Mouse (Mus musculus) kidney, adult 2 months (tissue): ENCODE results near the gene Relb. TPM values are rescaled to one million over a fixed set of nuclear protein-coding genes. Genes with fewer than 3 reads are reported as not detected.

Experiments used
- DNase-seq: peaks from one replicate; pipeline ENCODE4 v3.0.0; 2021
- H3K27ac ChIP-seq: fragments of 200-500 bp; 2 replicates; pipeline ENCODE4 v1.5.1; 2012; ENCODE audit warnings: low read depth, low read length, control low read depth, inconsistent platforms; ENCODE audit not compliant: insufficient read depth
- H3K27me3 ChIP-seq: fragments of 200-500 bp; replicated peaks from 2 replicates; pipeline ENCODE4 v1.6.1; 2012; ENCODE audit warnings: mild to moderate bottlenecking, moderate library complexity, low read length, inconsistent platforms; ENCODE audit not compliant: control insufficient read depth, insufficient read depth
- H3K36me3 ChIP-seq: fragments of 200-500 bp; 2 replicates; pipeline ENCODE4 v1.6.1; 2012; ENCODE audit warnings: mild to moderate bottlenecking, moderate library complexity, low read length, inconsistent platforms; ENCODE audit not compliant: control insufficient read depth, insufficient read depth
- H3K4me1 ChIP-seq: fragments of 200-500 bp; 2 replicates; pipeline ENCODE4 v1.6.1; 2011; ENCODE audit warnings: low read length; ENCODE audit not compliant: control insufficient read depth, insufficient read depth
- H3K4me3 ChIP-seq: fragments of 200-500 bp; 2 replicates; pipeline ENCODE4 v1.5.1; 2011; ENCODE audit warnings: mild to moderate bottlenecking, low read depth, low read length, control low read depth; ENCODE audit not compliant: insufficient read depth
- CTCF ChIP-seq: fragments of 200-500 bp; conservative IDR thresholded peaks from 2 replicates; pipeline ENCODE4 v1.5.1; 2011; ENCODE audit warnings: low read depth, mild to moderate bottlenecking, control low read depth, low read length, moderate library complexity, mixed read lengths; ENCODE audit not compliant: insufficient read depth, insufficient read length
- POLR2A ChIP-seq: fragments of 200-500 bp; IDR thresholded peaks from one replicate; pipeline ENCODE4 v1.6.1; 2011; ENCODE audit warnings: low read depth, low read length, control low read depth
- WGBS: fragments of 180-500 bp; shearing (Covaris S2); methylation state at CpG from one replicate; pipeline ENCODE4 v1.1.7; 2018; 5-methylcytosine and 5-hydroxymethylcytosine counted together
- polyA plus RNA-seq: library from polyadenylated mRNA; depleted of rRNA; stranded (reverse); fragments of >200 nt; gene quantifications from 2 replicates; pipeline ENCODE4 v1.2.3, GENCODE M21; 2012; rRNA removed

Relb gene
- polyA plus RNA-seq, result 10.4 and 13.3 TPM in 2 replicates

GRCm38 (mm10) chr7:19629361-19629734 is at the start of gene Relb:
Gene Relb, minus strand, starts transcription at chr7:19629438.
- no peaks in the 10 kb centered on the region for H3K36me3 ChIP-seq
- H3K4me3 ChIP-seq, result peak within 1 kb of the TSS; percentile 81
- under 1% methylated on average over 41 of the region's 41 CpGs for WGBS
- no peaks in the 10 kb centered on the region for H3K27me3 ChIP-seq
- peak; percentile 94 for DNase-seq
- peak within 1 kb of the TSS; percentile 68 for H3K27ac ChIP-seq
- TF ChIP-seq CTCF (no peak), POLR2A (no peak)
- H3K4me1 ChIP-seq, result no peaks in the 10 kb centered on the region

GRCm38 (mm10) chr7:19678901-19679300 is 49.7 kb upstream of the Relb start:
- Histone ChIP-seq H3K4me1 (no peaks in the 10 kb centered on the region), H3K27ac (no peak overlapping the region), H3K36me3 (no peaks in the 10 kb centered on the region), H3K4me3 (no peak overlapping the region), H3K27me3 (no peaks in the 10 kb centered on the region)
- TF ChIP-seq POLR2A (no peak), CTCF (no peak)
- DNase-seq, result no peak
- WGBS, result 88% methylated on average over 3 of the region's 3 CpGs

GRCm38 (mm10) chr7:19677872-19678271 is 48.6 kb upstream of the Relb start, which contains the start of gene Apoc2:
Gene Apoc2, minus strand, starts transcription at chr7:19677941.
- Histone ChIP-seq H3K36me3 (no peaks in the 10 kb centered on the region), H3K27me3 (no peaks in the 10 kb centered on the region), H3K4me3 (no peak within 1 kb of the TSS), H3K4me1 (no peaks in the 10 kb centered on the region), H3K27ac (no peak within 1 kb of the TSS)
- no peak for DNase-seq
- TF ChIP-seq POLR2A (no peak), CTCF (no peak)
- 59% methylated on average over 8 of the region's 8 CpGs for WGBS

GRCm38 (mm10) chr7:19676662-19677061 is 47.4 kb upstream of the Relb start:
- no peaks in the 10 kb centered on the region for H3K27me3 ChIP-seq
- H3K4me1 ChIP-seq, result no peaks in the 10 kb centered on the region
- WGBS, result 88% methylated on average over 1 of the region's 1 CpGs
- no peak overlapping the region for H3K27ac ChIP-seq
- no peaks in the 10 kb centered on the region for H3K36me3 ChIP-seq
- no peak for DNase-seq
- no peak overlapping the region for H3K4me3 ChIP-seq
- TF ChIP-seq CTCF, result no peak
- no peak for TF ChIP-seq POLR2A

- Histone ChIP-seq H3K4me1 (no peaks in the 10 kb centered on the region), H3K27ac (no peak overlapping the region), H3K4me3 (no peak overlapping the region), H3K27me3 (no peaks in the 10 kb centered on the region), H3K36me3 (no peaks in the 10 kb centered on the region)
- no peak for TF ChIP-seq POLR2A
- no peak for TF ChIP-seq CTCF
- 87% methylated on average over 10 of the region's 10 CpGs for WGBS
- no peak for DNase-seq
Measured at GRCm38 (mm10) chr7:19675824-19676223, 46.6 kb upstream of the Relb start.

GRCm38 (mm10) chr7:19673083-19673699 is 44.0 kb upstream of the Relb start:
- no peak for DNase-seq
- H3K27ac ChIP-seq, result no peak overlapping the region
- WGBS, result 57% methylated on average over 14 of the region's 14 CpGs

GRCm38 (mm10) chr7:19671511-19671910 is 42.3 kb upstream of the Relb start:
- Histone ChIP-seq H3K4me3 (no peak overlapping the region), H3K4me1 (peaks cover 5% of the 10 kb centered on the region), H3K27me3 (no peaks in the 10 kb centered on the region), H3K36me3 (no peaks in the 10 kb centered on the region), H3K27ac (no peak overlapping the region)
- no peak for DNase-seq
- WGBS, result 77% methylated on average over 10 of the region's 10 CpGs
- TF ChIP-seq CTCF (no peak), POLR2A (no peak)

More at GRCm38 (mm10) chr7:19673083-19673699, 44.0 kb upstream of the Relb start:
- H3K36me3 ChIP-seq, result no peaks in the 10 kb centered on the region
- no peaks in the 10 kb centered on the region for H3K27me3 ChIP-seq
- no peak overlapping the region for H3K4me3 ChIP-seq
- peaks cover 5% of the 10 kb centered on the region for H3K4me1 ChIP-seq
- TF ChIP-seq POLR2A (no peak), CTCF (no peak)
